Mouse (Mus musculus) ES-CJ7 (cell line): ENCODE measurements around the gene Nrcam.

Experiments
- DNase-seq: peaks from one replicate; pipeline ENCODE4 v3.0.0; 2011; ENCODE audit warnings: low read depth, low spot score

The Nrcam gene

GRCm38 (mm10) chr12:44617488-44617887 lies 288.8 kb downstream of the Nrcam start:
- no peak for DNase-seq

DNA sequence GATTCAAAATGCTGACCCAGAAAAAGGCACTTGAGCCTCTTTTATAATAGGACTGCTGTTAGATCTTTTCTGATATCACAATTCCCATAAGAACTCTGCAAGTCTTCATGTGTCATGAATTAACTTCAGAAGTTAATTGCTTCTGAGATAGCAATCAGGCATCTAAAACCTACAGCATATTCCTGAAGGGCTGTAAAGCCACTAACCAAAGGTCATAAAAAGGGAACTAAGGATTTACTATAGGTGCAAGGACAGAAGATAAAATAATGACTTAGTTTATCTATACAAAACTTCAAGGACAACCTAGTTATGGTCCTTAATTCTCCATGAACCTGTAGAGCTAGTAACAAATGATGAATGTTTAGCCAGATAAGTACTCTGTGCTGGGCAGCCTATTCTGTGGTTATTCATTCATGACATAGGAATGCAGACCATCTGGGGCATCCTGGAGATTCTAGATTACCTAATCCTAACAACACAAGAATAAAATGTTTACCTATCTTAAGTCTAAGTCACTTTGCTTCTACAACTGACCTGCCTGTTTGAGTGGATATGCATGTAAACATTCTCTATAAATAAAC lies 310.7 kb downstream of the Nrcam start:
- DNase-seq: no peak

- peak; percentile 70 for DNase-seq
These were observed 311.9 kb downstream of the Nrcam start for GRCm38 (mm10) chr12:44640579-44640978.
